ENCODE assay signal across 10 mouse cellular contexts in genomic region chr10:117663056-117663864, GRCm38 (mm10). TPM values are rescaled to one million over a fixed set of nuclear protein-coding genes. Genes with fewer than 3 reads are reported as not detected.
A peak's percentile ranks its signal among the peaks of the same experiment; 100 is the strongest.
DNase-seq lines count a peak whose midpoint lies in the region; ATAC-seq lines count a peak whose summit lies in the region.
"Had no signal": no experiment of that assay in that cellular context is flagged by ENCODE, and none has a peak within 500 bp of the region (broad histone marks: within the 10 kb centered on the region; RNA-seq: fewer than 3 reads in every experiment).

No protein-coding gene starts in this region.

- H3K4me3 ChIP-seq in heart, embryonic 14.5 days (ENCODE audit: control insufficient read depth in 1 of 2, insufficient read depth in 1 of 2, low read depth in 1 of 2, low read length in 2 of 2), result peak overlapping the region in 1 of 2 experiments; percentile 21; a peak in 1 of 4 replicates
- no peak overlapping the region for H3K4me3 ChIP-seq in liver, embryonic 11.5 days (ENCODE audit: low read depth, low read length)
- H3K4me3 ChIP-seq in stomach, embryonic 15.5 days (replicated peaks), result peak overlapping the region; percentile 10; the same call in 1 of the 2 replicates
- H3K4me3 ChIP-seq: forebrain, embryonic 15.5 days had no signal

- peaks cover 4% of the 10 kb centered on the region in 2 experiments; a peak in 2 of 4 replicates for H3K4me1 ChIP-seq in heart, embryonic 14.5 days (ENCODE audit: control insufficient read depth in 2 of 2, insufficient read depth in 2 of 2, low read length in 2 of 2)
- peaks cover 4% of the 10 kb centered on the region for H3K4me1 ChIP-seq in liver, embryonic 11.5 days (replicated peaks; ENCODE audit: control insufficient read depth, insufficient read depth, low read length)
- no peaks in the 10 kb centered on the region; the same call in 1 of the 2 replicates for H3K4me1 ChIP-seq in stomach, embryonic 15.5 days
- H3K4me1 ChIP-seq: forebrain, embryonic 15.5 days had no signal

- H3K4me2 ChIP-seq in heart, embryonic 14.5 days (ENCODE audit: low read length), result peak overlapping the region; percentile 60
- H3K4me2 ChIP-seq in liver, embryonic 11.5 days, result peak overlapping the region; percentile 43
- peak overlapping the region; percentile 38 for H3K4me2 ChIP-seq in stomach, embryonic 15.5 days
- H3K4me2 ChIP-seq: forebrain, embryonic 15.5 days had no signal

- no peaks in the 10 kb centered on the region for H3K9me3 ChIP-seq in heart, embryonic 14.5 days (ENCODE audit: control insufficient read depth, low read length)
- no peaks in the 10 kb centered on the region for H3K9me3 ChIP-seq in liver, embryonic 11.5 days (ENCODE audit: control insufficient read depth, low read length)
- H3K9me3 ChIP-seq in stomach, embryonic 15.5 days, result no peaks in the 10 kb centered on the region
- H3K9me3 ChIP-seq: forebrain, embryonic 15.5 days had no signal

- no peaks in the 10 kb centered on the region for H3K36me3 ChIP-seq in heart, embryonic 14.5 days (ENCODE audit: control insufficient read depth, insufficient read depth, low read length)
- H3K36me3 ChIP-seq in liver, embryonic 11.5 days (ENCODE audit: control insufficient read depth, insufficient read depth, low read length), result no peaks in the 10 kb centered on the region
- no peaks in the 10 kb centered on the region; the same call in 1 of the 2 replicates for H3K36me3 ChIP-seq in stomach, embryonic 15.5 days
- H3K36me3 ChIP-seq: forebrain, embryonic 15.5 days had no signal

- no peaks in the 10 kb centered on the region for H3K27me3 ChIP-seq in heart, embryonic 14.5 days (ENCODE audit: control insufficient read depth, insufficient read depth, low read length)
- no peaks in the 10 kb centered on the region for H3K27me3 ChIP-seq in liver, embryonic 11.5 days (replicated peaks; ENCODE audit: control insufficient read depth, insufficient read depth, low read length)
- no peaks in the 10 kb centered on the region for H3K27me3 ChIP-seq in stomach, embryonic 15.5 days (replicated peaks)
- H3K27me3 ChIP-seq: forebrain, embryonic 15.5 days had no signal

- no peak overlapping the region for H3K9ac ChIP-seq in heart, embryonic 14.5 days (ENCODE audit: low read length)
- H3K9ac ChIP-seq in liver, embryonic 11.5 days (ENCODE audit: low read depth, low read length), result no peak overlapping the region
- no peak overlapping the region for H3K9ac ChIP-seq in stomach, embryonic 15.5 days
- H3K9ac ChIP-seq: forebrain, embryonic 15.5 days had no signal

- H3K27ac ChIP-seq in heart, embryonic 14.5 days (replicated peaks in 1 of 2; ENCODE audit: control insufficient read depth in 1 of 2, insufficient read depth in 1 of 2, low read depth in 2 of 2, low read length in 2 of 2), result no peak overlapping the region
- peak overlapping the region; percentile 32; the same call in 1 of the 2 replicates for H3K27ac ChIP-seq in liver, embryonic 11.5 days (ENCODE audit: low read depth, low read length)
- peak overlapping the region; percentile 88 for H3K27ac ChIP-seq in stomach, embryonic 15.5 days
- H3K27ac ChIP-seq: forebrain, embryonic 15.5 days had no signal

- ATAC-seq in heart, embryonic 14.5 days (ENCODE audit: insufficient number of reproducible peaks, insufficient read depth, low FRiP score, low read depth), result no peak
- peak; percentile 18; the same call in 1 of the 2 replicates for ATAC-seq in liver, embryonic 11.5 days (replicated peaks; ENCODE audit: low FRiP score)
- ATAC-seq in stomach, embryonic 15.5 days (ENCODE audit: insufficient read depth, low FRiP score, low read depth), result peak; percentile 75; the same call in 1 of the 2 replicates
- ATAC-seq: forebrain, embryonic 15.5 days had no signal

- DNase-seq in heart, adult 8-10 months (ENCODE audit: low spot score), result no peak
- peak; percentile 81 for DNase-seq in urinary bladder, postnatal 14 days (ENCODE audit: low spot score)
- no peak for DNase-seq in urinary bladder, postnatal 4 days (ENCODE audit: low spot score in 2 of 2)
- DNase-seq in liver, embryonic 11.5 days (ENCODE audit: low spot score), result no peak
- DNase-seq in right cerebral cortex, postnatal 10 days (ENCODE audit: low spot score in 2 of 2), result no peak
- no peak for DNase-seq in adrenal gland, postnatal 25 days
- DNase-seq: cerebellum, adult 9-10 months had no signal

- 69% methylated on average over 14 of the region's 14 CpGs for WGBS in heart, embryonic 14.5 days
- WGBS in liver, embryonic 11.5 days, result 64% methylated on average over 14 of the region's 14 CpGs
- WGBS in stomach, embryonic 15.5 days, result 48% methylated on average over 14 of the region's 14 CpGs

RNA-seq across cellular contexts. Expression of gene Cpm, which starts 34.0 kb away (rescaled TPM):
- 0.96 and 1.00 TPM in 2 replicates for polyA plus RNA-seq in heart, embryonic 14.5 days (2014; fragmentation: Nextera tagmentation; extraction: Ambion mirVana)
- 1 to 10 TPM; 2.8 to 3.8 (median 3.4) TPM for total RNA-seq in heart, adult 8-10 months (2022)
- 55.7 and 55.9 TPM in 2 replicates for polyA plus RNA-seq in liver, embryonic 11.5 days (2014; fragmentation: Nextera tagmentation; extraction: Ambion mirVana)
- 57.1 and 57.7 TPM in 2 replicates for polyA plus RNA-seq in stomach, embryonic 15.5 days (2015; fragmentation: Nextera tagmentation; extraction: Ambion mirVana)
- 26.0 and 27.0 TPM in 2 replicates for total RNA-seq in adrenal gland, postnatal 25 days (2021)

RNA-seq across cellular contexts. Expression of gene Mdm2, which starts 47.3 kb away (rescaled TPM):
- 48.9 and 49.0 TPM in 2 replicates for polyA plus RNA-seq in heart, embryonic 14.5 days (2014; fragmentation: Nextera tagmentation; extraction: Ambion mirVana)
- total RNA-seq in heart, adult 8-10 months (2022), result 10 to 100 TPM; 47.6 to 55.1 (median 50.9) TPM
- 56.0 and 56.7 TPM in 2 replicates for polyA plus RNA-seq in liver, embryonic 11.5 days (2014; fragmentation: Nextera tagmentation; extraction: Ambion mirVana)
- polyA plus RNA-seq in stomach, embryonic 15.5 days (2015; fragmentation: Nextera tagmentation; extraction: Ambion mirVana), result 38.2 and 44.1 TPM in 2 replicates
- total RNA-seq in adrenal gland, postnatal 25 days (2021), result 50.3 and 61.9 TPM in 2 replicates

Comparison
In these comparisons a context has a peak if more than half of its experiments do, and no peak if none do; other contexts are left out.
1. H3K27ac ChIP-seq: peak in liver, embryonic 11.5 days (single experiment) and stomach, embryonic 15.5 days (single experiment); none in heart, embryonic 14.5 days (0 of 2).
2. RNA of gene Cpm, which starts 34.0 kb away (polyA plus RNA-seq): 57.1 to 57.7 TPM in stomach, embryonic 15.5 days and 55.7 to 55.9 TPM in liver, embryonic 11.5 days; 0.96 to 1.00 TPM in heart, embryonic 14.5 days; every median in the first group is over 10 times any median in the second.
3. Peak in every context shown above with its lines, with median percentiles within 50 percentile points of each other: H3K4me2 ChIP-seq.